Mouse (Mus musculus): ENCODE results near the gene Zfp82. TPM values are rescaled to one million over a fixed set of nuclear protein-coding genes. Genes with fewer than 3 reads are reported as not detected.

Gene Zfp82
- polyA plus RNA-seq, 1 experiment from 2014 or later: 10.1 TPM

- Histone ChIP-seq H3K4me2 (replicated peaks) (no peak overlapping the region), H3K27ac (no peak overlapping the region), H3K36me3 (peaks cover 7% of the 10 kb centered on the region), H3K9ac (no peak overlapping the region), H3K4me1 (no peaks in the 10 kb centered on the region), H3K9me3 (replicated peaks) (no peaks in the 10 kb centered on the region), H3K27me3 (no peaks in the 10 kb centered on the region), H3K4me3 (no peak overlapping the region)
- no peak for ATAC-seq (ENCODE audit: low FRiP score)
- 77% methylated on average over 3 of the region's 3 CpGs for WGBS
Observed at GRCm38 (mm10) chr7:30031379-30031778, 41.3 kb downstream of the Zfp82 start.

- Histone ChIP-seq H3K36me3 (peaks cover 11% of the 10 kb centered on the region), H3K9me3 (replicated peaks) (no peaks in the 10 kb centered on the region), H3K27me3 (no peaks in the 10 kb centered on the region), H3K4me2 (replicated peaks) (no peak overlapping the region), H3K27ac (no peak overlapping the region), H3K9ac (no peak overlapping the region), H3K4me3 (no peak overlapping the region), H3K4me1 (no peaks in the 10 kb centered on the region)
- ATAC-seq (ENCODE audit: low FRiP score): no peak
- WGBS: 29% methylated on average over 6 of the region's 6 CpGs
Observed at GRCm38 (mm10) chr7:30030677-30031076, 42.0 kb downstream of the Zfp82 start.

GRCm38 (mm10) chr7:30028572-30028971 is 44.1 kb downstream of the Zfp82 start:
- peaks cover 29% of the 10 kb centered on the region for H3K36me3 ChIP-seq
- H3K4me3 ChIP-seq: no peak overlapping the region
- no peak overlapping the region for H3K9ac ChIP-seq
- no peak overlapping the region for H3K4me2 ChIP-seq (replicated peaks)
- H3K9me3 ChIP-seq (replicated peaks): no peaks in the 10 kb centered on the region
- 87% methylated on average over 3 of the region's 3 CpGs for WGBS
- no peak for ATAC-seq (ENCODE audit: low FRiP score)
- H3K27ac ChIP-seq: no peak overlapping the region
- no peaks in the 10 kb centered on the region for H3K27me3 ChIP-seq
- no peaks in the 10 kb centered on the region for H3K4me1 ChIP-seq

- no peak overlapping the region for H3K4me3 ChIP-seq
- no peaks in the 10 kb centered on the region for H3K4me1 ChIP-seq
- no peak overlapping the region for H3K27ac ChIP-seq
- 81% methylated on average over 4 of the region's 4 CpGs for WGBS
- H3K36me3 ChIP-seq: peaks cover 42% of the 10 kb centered on the region
- H3K27me3 ChIP-seq: no peaks in the 10 kb centered on the region
- no peaks in the 10 kb centered on the region for H3K9me3 ChIP-seq (replicated peaks)
- no peak overlapping the region for H3K4me2 ChIP-seq (replicated peaks)
- no peak for ATAC-seq (ENCODE audit: low FRiP score)
- no peak overlapping the region for H3K9ac ChIP-seq
Observed at GRCm38 (mm10) chr7:30027331-30027730, 45.4 kb downstream of the Zfp82 start.

GRCm38 (mm10) chr7:30025358-30025757 is 47.3 kb downstream of the Zfp82 start:
- ATAC-seq (ENCODE audit: low FRiP score): no peak
- 80% methylated on average over 5 of the region's 5 CpGs for WGBS
- Histone ChIP-seq H3K4me2 (replicated peaks) (no peak overlapping the region), H3K27me3 (no peaks in the 10 kb centered on the region), H3K27ac (no peak overlapping the region), H3K4me1 (no peaks in the 10 kb centered on the region), H3K4me3 (no peak overlapping the region), H3K9ac (no peak overlapping the region), H3K36me3 (peaks cover 54% of the 10 kb centered on the region), H3K9me3 (replicated peaks) (no peaks in the 10 kb centered on the region)

- no peak overlapping the region for H3K9ac ChIP-seq
- WGBS: 93% methylated on average over 8 of the region's 8 CpGs
- H3K27me3 ChIP-seq: no peaks in the 10 kb centered on the region
- no peaks in the 10 kb centered on the region for H3K9me3 ChIP-seq (replicated peaks)
- ATAC-seq (ENCODE audit: low FRiP score): no peak
- no peak overlapping the region for H3K27ac ChIP-seq
- no peak overlapping the region for H3K4me3 ChIP-seq
- peaks cover 65% of the 10 kb centered on the region for H3K36me3 ChIP-seq
- no peaks in the 10 kb centered on the region for H3K4me1 ChIP-seq
- H3K4me2 ChIP-seq (replicated peaks): no peak overlapping the region
Observed at GRCm38 (mm10) chr7:30023800-30024199, 48.9 kb downstream of the Zfp82 start.

GRCm38 (mm10) chr7:30023324-30023723 is 49.4 kb downstream of the Zfp82 start:
- Histone ChIP-seq H3K9me3 (replicated peaks) (no peaks in the 10 kb centered on the region), H3K27ac (no peak overlapping the region), H3K4me2 (replicated peaks) (no peak overlapping the region), H3K36me3 (peaks cover 70% of the 10 kb centered on the region), H3K4me1 (no peaks in the 10 kb centered on the region), H3K4me3 (no peak overlapping the region), H3K9ac (no peak overlapping the region), H3K27me3 (no peaks in the 10 kb centered on the region)
- WGBS: 97% methylated on average over 9 of the region's 9 CpGs
- no peak for ATAC-seq (ENCODE audit: low FRiP score)

- Histone ChIP-seq H3K4me1 (no peaks in the 10 kb centered on the region), H3K36me3 (peaks cover 82% of the 10 kb centered on the region), H3K27ac (no peak overlapping the region), H3K9me3 (replicated peaks) (no peaks in the 10 kb centered on the region), H3K4me3 (no peak overlapping the region), H3K9ac (no peak overlapping the region), H3K4me2 (replicated peaks) (no peak overlapping the region), H3K27me3 (no peaks in the 10 kb centered on the region)
- no peak for ATAC-seq (ENCODE audit: low FRiP score)
- WGBS: 79% methylated on average over 2 of the region's 2 CpGs
Observed at GRCm38 (mm10) chr7:30019543-30019942, 53.2 kb downstream of the Zfp82 start.

GRCm38 (mm10) chr7:30017226-30017625 is 55.5 kb downstream of the Zfp82 start:
- Histone ChIP-seq H3K9me3 (replicated peaks) (no peaks in the 10 kb centered on the region), H3K36me3 (peaks cover 72% of the 10 kb centered on the region), H3K4me1 (peaks cover 4% of the 10 kb centered on the region; the same call in 1 of the 2 replicates), H3K9ac (no peak overlapping the region), H3K4me2 (replicated peaks) (no peak overlapping the region), H3K27me3 (no peaks in the 10 kb centered on the region), H3K4me3 (no peak overlapping the region), H3K27ac (no peak overlapping the region)
- no peak for ATAC-seq (ENCODE audit: low FRiP score)
- WGBS: 91% methylated on average over 6 of the region's 6 CpGs

- no peak overlapping the region for H3K9ac ChIP-seq
- no peak; the same call in 1 of the 2 replicates for ATAC-seq (ENCODE audit: low FRiP score)
- H3K9me3 ChIP-seq (replicated peaks): no peaks in the 10 kb centered on the region
- no peak overlapping the region for H3K4me3 ChIP-seq
- peaks cover 44% of the 10 kb centered on the region for H3K36me3 ChIP-seq
- H3K27ac ChIP-seq: peak overlapping the region; percentile 60; the same call in 1 of the 2 replicates
- 80% methylated on average over 4 of the region's 4 CpGs for WGBS
- no peak overlapping the region for H3K4me2 ChIP-seq (replicated peaks)
- H3K27me3 ChIP-seq: no peaks in the 10 kb centered on the region
- peaks cover 32% of the 10 kb centered on the region for H3K4me1 ChIP-seq
Observed at GRCm38 (mm10) chr7:30012956-30013363, 59.7 kb downstream of the Zfp82 start.

GRCm38 (mm10) chr7:30010551-30011195 is 62.0 kb downstream of the Zfp82 start:
- Histone ChIP-seq H3K27ac (peak overlapping the region; percentile 73), H3K9me3 (replicated peaks) (no peaks in the 10 kb centered on the region), H3K4me3 (no peak overlapping the region), H3K4me2 (replicated peaks) (no peak overlapping the region), H3K4me1 (peaks cover 33% of the 10 kb centered on the region), H3K36me3 (peaks cover 27% of the 10 kb centered on the region), H3K9ac (no peak overlapping the region), H3K27me3 (no peaks in the 10 kb centered on the region)
- WGBS: 79% methylated on average over 10 of the region's 10 CpGs
- no peak for ATAC-seq (ENCODE audit: low FRiP score)

- ATAC-seq (ENCODE audit: low FRiP score): peak; percentile 82
Observed at GRCm38 (mm10) chr7:30009321-30010085, 63.2 kb downstream of the Zfp82 start.

More at GRCm38 (mm10) chr7:30009321-30010085, 63.2 kb downstream of the Zfp82 start:
- WGBS: 44% methylated on average over 21 of the region's 21 CpGs
- no peaks in the 10 kb centered on the region for H3K9me3 ChIP-seq (replicated peaks)
- peaks cover 33% of the 10 kb centered on the region for H3K4me1 ChIP-seq
- H3K4me2 ChIP-seq (replicated peaks): peak overlapping the region; percentile 9; the same call in 1 of the 2 replicates
- H3K4me3 ChIP-seq: no peak overlapping the region
- peaks cover 21% of the 10 kb centered on the region for H3K36me3 ChIP-seq
- no peaks in the 10 kb centered on the region for H3K27me3 ChIP-seq
- H3K9ac ChIP-seq: no peak overlapping the region
- H3K27ac ChIP-seq: peak overlapping the region; percentile 73
